Mouse (Mus musculus) hindbrain, embryonic 14.5 days (tissue): ENCODE measurements around the gene Gjd3. TPM values are rescaled to one million over a fixed set of nuclear protein-coding genes. Genes with fewer than 3 reads are reported as not detected.

ENCODE experiments used
- ATAC-seq: fragments of 200-750 bp; cut with Nextera tagmentation; 2 replicates; pipeline ENCODE4 v1.8.0; 2017; ENCODE audit warnings: moderate number of reproducible peaks, mild to moderate bottlenecking, moderate TSS enrichment, moderate library complexity; ENCODE audit not compliant: low FRiP score
- DNase-seq: peaks from one replicate; pipeline ENCODE4 v3.0.0-alpha.2; 2015; ENCODE audit warnings: low spot score
- H3K27ac ChIP-seq: fragments of 300-500 bp; sonication (generic); 2 replicates; pipeline ENCODE4 v1.5.1; 2014; ENCODE audit warnings: mild to moderate bottlenecking, moderate library complexity
- H3K27me3 ChIP-seq: fragments of 300-500 bp; sonication (generic); 2 replicates; pipeline ENCODE4 v1.6.1; 2014; ENCODE audit warnings: mild to moderate bottlenecking, low read length, mixed read lengths; ENCODE audit not compliant: control insufficient read depth, insufficient read depth
- H3K36me3 ChIP-seq: fragments of 300-500 bp; sonication (generic); replicated peaks from 2 replicates; pipeline ENCODE4 v1.6.1; 2014; ENCODE audit not compliant: control insufficient read depth, insufficient read depth
- H3K4me1 ChIP-seq: fragments of 300-500 bp; sonication (generic); replicated peaks from 2 replicates; pipeline ENCODE4 v1.6.1; 2014; ENCODE audit warnings: antibody characterized with exemption, low read length, mixed read lengths; ENCODE audit not compliant: control insufficient read depth, insufficient read depth
- H3K4me2 ChIP-seq: fragments of 300-500 bp; sonication (generic); replicated peaks from 2 replicates; pipeline ENCODE4 v1.6.1; 2014; ENCODE audit warnings: mild to moderate bottlenecking, moderate library complexity
- H3K4me3 ChIP-seq: fragments of 300-500 bp; sonication (generic); replicated peaks from 2 replicates; pipeline ENCODE4 v1.5.1; 2014; ENCODE audit warnings: mild to moderate bottlenecking, low read length
- H3K9ac ChIP-seq: fragments of 300-500 bp; sonication (generic); 2 replicates; pipeline ENCODE4 v1.6.1; 2014
- H3K9me3 ChIP-seq: fragments of 300-500 bp; sonication (generic); 2 replicates; pipeline ENCODE4 v1.6.1; 2016; ENCODE audit warnings: low read length; ENCODE audit not compliant: control insufficient read depth
- WGBS: fragments of 180-500 bp; shearing (Covaris S2); extraction: QIAGEN DNeasy Blood & Tissue Kit; methylation state at CpG from one replicate; pipeline ENCODE4 v1.1.7; 2014; 5-methylcytosine and 5-hydroxymethylcytosine counted together
- polyA plus RNA-seq: library from polyadenylated mRNA; unstranded; fragments of >200 nt; fragmentation: Nextera tagmentation; extraction: Ambion mirVana; gene quantifications from 2 replicates; pipeline ENCODE4 v1.2.1, GENCODE M21; 2014

The Gjd3 gene
- polyA plus RNA-seq = 0.60 and 1.4 TPM in 2 replicates

GRCm38 (mm10) chr11:98982773-98983133 lies at the start of gene Gjd3:
Gene Gjd3, minus strand, starts transcription at chr11:98983016.
- no peak for DNase-seq
- ATAC-seq = no peak
- H3K27ac ChIP-seq = peak within 1 kb of the TSS; percentile 95
- no peaks in the 10 kb centered on the region for H3K36me3 ChIP-seq
- H3K4me1 ChIP-seq = peaks cover 5% of the 10 kb centered on the region; the same call in 1 of the 2 replicates
- peak within 1 kb of the TSS; percentile 69 for H3K4me2 ChIP-seq
- H3K9ac ChIP-seq = peak within 1 kb of the TSS; percentile 78
- H3K4me3 ChIP-seq = peak within 1 kb of the TSS; percentile 60
- no peaks in the 10 kb centered on the region for H3K27me3 ChIP-seq
- H3K9me3 ChIP-seq = no peaks in the 10 kb centered on the region
- WGBS = 2% methylated on average over 28 of the region's 28 CpGs

GRCm38 (mm10) chr11:99026899-99027440 lies 44.2 kb upstream of the Gjd3 start:
- H3K4me1 ChIP-seq = no peaks in the 10 kb centered on the region
- no peak for DNase-seq
- no peak overlapping the region for H3K4me3 ChIP-seq
- H3K27ac ChIP-seq = no peak overlapping the region
- no peak overlapping the region for H3K9ac ChIP-seq
- ATAC-seq = no peak
- H3K27me3 ChIP-seq = no peaks in the 10 kb centered on the region
- H3K9me3 ChIP-seq = no peaks in the 10 kb centered on the region
- 92% methylated on average over 12 of the region's 12 CpGs for WGBS
- no peak overlapping the region for H3K4me2 ChIP-seq
- no peaks in the 10 kb centered on the region for H3K36me3 ChIP-seq

- DNase-seq (no peak), ATAC-seq (no peak)
- WGBS = 91% methylated on average over 6 of the region's 6 CpGs
Observed at GRCm38 (mm10) chr11:99025878-99026277, 43.1 kb upstream of the Gjd3 start.

GRCm38 (mm10) chr11:99024468-99025134 lies 41.8 kb upstream of the Gjd3 start:
- WGBS = 46% methylated on average over 18 of the region's 18 CpGs
- ATAC-seq = no peak; the same call in 1 of the 2 replicates
- peak overlapping the region; percentile 36 for H3K9ac ChIP-seq

More at GRCm38 (mm10) chr11:99025878-99026277, 43.1 kb upstream of the Gjd3 start:
- Histone ChIP-seq H3K36me3 (no peaks in the 10 kb centered on the region), H3K4me3 (no peak overlapping the region), H3K4me2 (no peak overlapping the region), H3K4me1 (no peaks in the 10 kb centered on the region), H3K27ac (no peak overlapping the region), H3K9me3 (no peaks in the 10 kb centered on the region), H3K27me3 (no peaks in the 10 kb centered on the region), H3K9ac (no peak overlapping the region)

GRCm38 (mm10) chr11:99023500-99024467 lies 41.0 kb upstream of the Gjd3 start, which contains the start of gene Top2a:
Gene Top2a, minus strand, starts transcription at chr11:99024189.
- 0 out of 2 replicates have a peak within 1 kb of the TSS, but pooled peaks have one; percentile 45 for H3K27ac ChIP-seq
- WGBS = under 1% methylated on average over 54 of the region's 54 CpGs

More at GRCm38 (mm10) chr11:99024468-99025134, 41.8 kb upstream of the Gjd3 start:
- Histone ChIP-seq H3K4me2 (peak overlapping the region; percentile 67), H3K4me1 (no peaks in the 10 kb centered on the region), H3K27ac (0 out of 2 replicates have a peak overlapping the region, but pooled peaks have one; percentile 45), H3K9me3 (no peaks in the 10 kb centered on the region), H3K4me3 (peak overlapping the region; percentile 52), H3K27me3 (no peaks in the 10 kb centered on the region), H3K36me3 (no peaks in the 10 kb centered on the region)
- no peak for DNase-seq

GRCm38 (mm10) chr11:99023094-99023493 lies 40.3 kb upstream of the Gjd3 start:
- no peak for DNase-seq
- Histone ChIP-seq H3K9ac (peak overlapping the region; percentile 55), H3K4me1 (no peaks in the 10 kb centered on the region), H3K27ac (no peak overlapping the region), H3K9me3 (no peaks in the 10 kb centered on the region), H3K27me3 (no peaks in the 10 kb centered on the region), H3K4me2 (peak overlapping the region; percentile 67), H3K36me3 (0 out of 2 replicates have a peak, but pooled peaks cover 3% of the 10 kb centered on the region), H3K4me3 (peak overlapping the region; percentile 52)
- no peak for ATAC-seq
- 11% methylated on average over 4 of the region's 4 CpGs for WGBS

More at GRCm38 (mm10) chr11:99023500-99024467, 41.0 kb upstream of the Gjd3 start, which contains the start of gene Top2a:
- H3K27me3 ChIP-seq = no peaks in the 10 kb centered on the region
- peak; percentile 98 for ATAC-seq
- peak within 1 kb of the TSS; percentile 52 for H3K4me3 ChIP-seq
- peak within 1 kb of the TSS; percentile 55 for H3K9ac ChIP-seq
- DNase-seq = peak; percentile 100
- no peaks in the 10 kb centered on the region for H3K4me1 ChIP-seq
- no peaks in the 10 kb centered on the region for H3K36me3 ChIP-seq
- peak within 1 kb of the TSS; percentile 67 for H3K4me2 ChIP-seq
- no peaks in the 10 kb centered on the region for H3K9me3 ChIP-seq

GRCm38 (mm10) chr11:99022384-99022933 lies 39.6 kb upstream of the Gjd3 start:
- no peaks in the 10 kb centered on the region for H3K9me3 ChIP-seq
- 84% methylated on average over 5 of the region's 5 CpGs for WGBS
- 0 out of 2 replicates have a peak, but pooled peaks cover 9% of the 10 kb centered on the region for H3K36me3 ChIP-seq
- DNase-seq (no peak), ATAC-seq (no peak)
- H3K4me2 ChIP-seq = peak overlapping the region; percentile 67; the same call in 1 of the 2 replicates
- H3K9ac ChIP-seq = no peak overlapping the region
- peak overlapping the region; percentile 52 for H3K4me3 ChIP-seq
- H3K4me1 ChIP-seq = no peaks in the 10 kb centered on the region
- H3K27ac ChIP-seq = no peak overlapping the region
- H3K27me3 ChIP-seq = no peaks in the 10 kb centered on the region

- 94% methylated on average over 6 of the region's 6 CpGs for WGBS
- ATAC-seq (no peak), DNase-seq (no peak)
Observed at GRCm38 (mm10) chr11:99019844-99020243, 37.0 kb upstream of the Gjd3 start.

More at GRCm38 (mm10) chr11:99019844-99020243, 37.0 kb upstream of the Gjd3 start:
- no peaks in the 10 kb centered on the region for H3K27me3 ChIP-seq
- H3K9me3 ChIP-seq = no peaks in the 10 kb centered on the region
- no peak overlapping the region for H3K4me2 ChIP-seq
- H3K4me1 ChIP-seq = no peaks in the 10 kb centered on the region
- H3K4me3 ChIP-seq = no peak overlapping the region
- H3K36me3 ChIP-seq = 0 out of 2 replicates have a peak, but pooled peaks cover 10% of the 10 kb centered on the region
- H3K27ac ChIP-seq = no peak overlapping the region
- no peak overlapping the region for H3K9ac ChIP-seq
